Mouse (Mus musculus) c-Kit-positive CD71-positive TER-119-negative erythroid progenitor cells, embryonic 14.5 days (primary cell): ENCODE measurements around the gene Mrps12.
A peak's percentile ranks its signal among the peaks of the same experiment; 100 is the strongest.
"Not testable (repeated sequence)": the region's sequence is repeated elsewhere in the genome, so short reads cannot be mapped to it uniquely, and the experiment has no call there.

Source experiments
- DNase-seq: peaks from one replicate; pipeline ENCODE4 v3.0.0-alpha.2; 2013; ENCODE audit warnings: low read depth

Gene Mrps12

GRCm38 (mm10) chr7:28702601-28703143 is 38.9 kb downstream of the Mrps12 start:
- no peak for DNase-seq

- not testable (repeated sequence) for DNase-seq
Measured at GRCm38 (mm10) chr7:28701306-28701705, 40.3 kb downstream of the Mrps12 start.

GRCm38 (mm10) chr7:28700269-28700668 is 41.4 kb downstream of the Mrps12 start:
- DNase-seq: no peak

GRCm38 (mm10) chr7:28697277-28697676 is 44.3 kb downstream of the Mrps12 start:
- no peak for DNase-seq

GRCm38 (mm10) chr7:28694966-28695511 is 46.6 kb downstream of the Mrps12 start:
- DNase-seq: no peak

GRCm38 (mm10) chr7:28694423-28694822 is 47.2 kb downstream of the Mrps12 start:
- no peak for DNase-seq

GRCm38 (mm10) chr7:28693321-28693966 is 48.2 kb downstream of the Mrps12 start:
- peak; percentile 51 for DNase-seq

GRCm38 (mm10) chr7:28692545-28693320 is 48.9 kb downstream of the Mrps12 start, which contains the start of gene Fbxo27:
Gene Fbxo27, plus strand, starts transcription at chr7:28692849.
- no peak for DNase-seq

- DNase-seq: no peak
Measured at GRCm38 (mm10) chr7:28691075-28691474, 50.5 kb downstream of the Mrps12 start.
